Comparison of ENCODE assay signal across 8 mouse cellular contexts in the genomic region with DNA sequence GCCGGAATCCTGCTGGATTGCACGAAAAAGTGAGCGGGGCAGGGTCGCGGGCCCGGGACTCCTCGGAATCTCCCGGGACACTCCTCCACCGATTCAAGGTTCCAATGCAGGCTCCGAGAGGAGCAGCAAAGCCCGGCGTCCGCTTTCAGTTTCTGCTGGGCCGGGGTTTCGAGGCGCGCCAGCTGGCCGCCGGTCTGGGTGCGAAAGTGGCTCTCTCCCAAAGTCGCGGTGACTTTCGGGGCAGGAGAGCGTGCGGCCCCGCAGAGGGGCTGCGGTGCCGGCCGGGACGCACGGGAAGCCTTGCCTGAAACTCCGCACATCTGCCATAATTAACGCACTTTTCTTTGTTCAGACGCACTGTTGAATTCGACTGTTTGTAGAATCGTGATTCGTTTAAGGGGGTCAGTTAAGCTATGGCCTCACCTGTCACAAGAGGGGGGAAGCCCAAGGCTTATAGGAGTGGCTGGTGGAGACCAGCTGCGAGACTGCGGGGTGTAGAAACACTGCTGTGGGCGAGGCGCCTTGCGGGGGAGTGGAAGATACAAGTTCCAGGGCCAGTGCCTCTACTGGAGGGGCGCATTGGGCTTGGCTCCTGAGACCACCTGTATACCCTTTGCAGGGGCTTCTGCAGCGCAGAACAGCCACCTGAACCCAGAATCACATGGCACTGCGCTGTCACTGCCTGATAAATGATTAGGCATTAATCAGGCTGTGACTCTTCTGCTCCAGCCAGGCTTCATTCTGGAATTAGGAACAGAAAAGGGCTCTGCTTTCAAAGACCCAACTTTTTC. TPM values are rescaled to one million over a fixed set of nuclear protein-coding genes. Genes with fewer than 3 reads are reported as not detected.
DNase-seq lines count a peak whose midpoint lies in the region; ATAC-seq and TF ChIP-seq lines count a peak whose summit lies in the region.

No protein-coding gene starts in this region.

- no peak for DNase-seq in lung, postnatal 25 days (ENCODE audit: low spot score)
- peak; percentile 25 for DNase-seq in NIH3T3 (ENCODE audit: low read depth)
- DNase-seq in hindbrain, embryonic 11.5 days (ENCODE audit: low spot score) = no peak
- DNase-seq in lung, postnatal 10 days = peak; percentile 60
- peak; percentile 50 for DNase-seq in stomach, postnatal 0 days (ENCODE audit: low spot score)
- no peak for DNase-seq in frontal cortex, postnatal 10 days (ENCODE audit: low spot score in 2 of 2)

- TF ChIP-seq POLR2A in cortical plate, adult 2 months (IDR thresholded peaks at IDR 0.05; ENCODE audit: extremely low read depth, insufficient read depth, low read length) = no peak

- H3K4me2 ChIP-seq in lung, embryonic 15.5 days = peak overlapping the region; percentile 89
- peak overlapping the region; percentile 95 for H3K4me2 ChIP-seq in hindbrain, embryonic 11.5 days (replicated peaks; ENCODE audit: low read depth, low read length)
- H3K4me2 ChIP-seq in stomach, postnatal 0 days (replicated peaks; ENCODE audit: low read depth) = peak overlapping the region; percentile 86

- no peaks in the 10 kb centered on the region for H3K9me3 ChIP-seq in lung, embryonic 15.5 days
- H3K9me3 ChIP-seq in hindbrain, embryonic 11.5 days (ENCODE audit: control insufficient read depth, low read length) = no peaks in the 10 kb centered on the region
- H3K9me3 ChIP-seq in stomach, postnatal 0 days (ENCODE audit: control insufficient read depth, low read length) = no peaks in the 10 kb centered on the region

- H3K27ac ChIP-seq in lung, embryonic 15.5 days = peak overlapping the region; percentile 94
- H3K27ac ChIP-seq in cortical plate, adult 2 months (ENCODE audit: insufficient read depth, low read length) = peak overlapping the region; percentile 76
- H3K27ac ChIP-seq in hindbrain, embryonic 11.5 days (ENCODE audit: low read depth, low read length) = no peak overlapping the region
- peak overlapping the region; percentile 95 for H3K27ac ChIP-seq in stomach, postnatal 0 days (replicated peaks)

- WGBS in lung, embryonic 15.5 days = 2% methylated on average over 45 of the region's 45 CpGs
- 2% methylated on average over 44 of the region's 45 CpGs for WGBS in hindbrain, embryonic 11.5 days
- 3% methylated on average over 44 of the region's 45 CpGs for WGBS in stomach, postnatal 0 days

- no peak for TF ChIP-seq EP300 in stomach, postnatal 0 days (optimal IDR thresholded peaks at IDR 0.05)

- H3K4me3 ChIP-seq in lung, embryonic 15.5 days = peak overlapping the region; percentile 70
- peak overlapping the region; percentile 66 for H3K4me3 ChIP-seq in cortical plate, adult 2 months (ENCODE audit: insufficient read depth, low read length)
- H3K4me3 ChIP-seq in hindbrain, embryonic 11.5 days (ENCODE audit: low read depth, low read length) = peak overlapping the region; percentile 55
- peak overlapping the region; percentile 69 for H3K4me3 ChIP-seq in stomach, postnatal 0 days (ENCODE audit: low read depth, low read length)

- no peaks in the 10 kb centered on the region for H3K27me3 ChIP-seq in lung, embryonic 15.5 days
- H3K27me3 ChIP-seq in hindbrain, embryonic 11.5 days (ENCODE audit: control insufficient read depth, insufficient read depth, low read length) = peaks cover 20% of the 10 kb centered on the region; the same call in 1 of the 2 replicates
- H3K27me3 ChIP-seq in stomach, postnatal 0 days (ENCODE audit: control insufficient read depth, insufficient read depth, low read length) = no peaks in the 10 kb centered on the region

- TF ChIP-seq CTCF in cortical plate, adult 2 months (IDR thresholded peaks at IDR 0.05; ENCODE audit: extremely low read depth, insufficient read depth, low read length) = no peak
- TF ChIP-seq CTCF in stomach, postnatal 0 days (IDR thresholded peaks at IDR 0.05; ENCODE audit: low read depth) = no peak

- no peak; the same call in 1 of the 2 replicates for ATAC-seq in lung, embryonic 15.5 days (ENCODE audit: borderline replicate concordance, extremely low read depth, low FRiP score, low TSS enrichment)
- ATAC-seq in hindbrain, embryonic 11.5 days (ENCODE audit: low FRiP score) = peak; percentile 39; the same call in 1 of the 2 replicates
- ATAC-seq in stomach, postnatal 0 days (ENCODE audit: low FRiP score, low TSS enrichment) = no peak

- peaks cover 71% of the 10 kb centered on the region for H3K4me1 ChIP-seq in lung, embryonic 15.5 days
- peaks cover 3% of the 10 kb centered on the region; the same call in 1 of the 2 replicates for H3K4me1 ChIP-seq in cortical plate, adult 2 months (ENCODE audit: control insufficient read depth, insufficient read depth, low read length)
- peaks cover 13% of the 10 kb centered on the region for H3K4me1 ChIP-seq in hindbrain, embryonic 11.5 days (replicated peaks; ENCODE audit: control insufficient read depth, insufficient read depth, low read length)
- peaks cover 50% of the 10 kb centered on the region for H3K4me1 ChIP-seq in stomach, postnatal 0 days (replicated peaks; ENCODE audit: control insufficient read depth, insufficient read depth)

- no peaks in the 10 kb centered on the region for H3K36me3 ChIP-seq in lung, embryonic 15.5 days
- H3K36me3 ChIP-seq in hindbrain, embryonic 11.5 days (ENCODE audit: control insufficient read depth, insufficient read depth, low read length) = no peaks in the 10 kb centered on the region
- peaks cover 3% of the 10 kb centered on the region; the same call in 1 of the 2 replicates for H3K36me3 ChIP-seq in stomach, postnatal 0 days (ENCODE audit: control insufficient read depth, insufficient read depth, low read length)

- H3K9ac ChIP-seq in lung, embryonic 15.5 days = peak overlapping the region; percentile 84
- H3K9ac ChIP-seq in hindbrain, embryonic 11.5 days (ENCODE audit: low read depth, low read length) = peak overlapping the region; percentile 77
- peak overlapping the region; percentile 89 for H3K9ac ChIP-seq in stomach, postnatal 0 days (ENCODE audit: low read length)

RNA-seq across cellular contexts. Expression of a gene that starts 0.5 kb away (rescaled TPM):
- polyA plus RNA-seq in lung, embryonic 15.5 days (2015; fragmentation: Nextera tagmentation; extraction: Ambion mirVana) = 14.9 and 15.4 TPM in 2 replicates
- 10.5 and 10.9 TPM in 2 replicates for polyA plus RNA-seq in cortical plate, adult 2 months (2012; rRNA removed)
- 3.4 and 4.4 TPM in 2 replicates for polyA plus RNA-seq in hindbrain, embryonic 11.5 days (2014; fragmentation: Nextera tagmentation; extraction: Ambion mirVana)
- polyA plus RNA-seq in stomach, postnatal 0 days (2015; fragmentation: Nextera tagmentation; extraction: Ambion mirVana) = 16.0 and 17.2 TPM in 2 replicates

RNA-seq across cellular contexts. Expression of a gene that starts 35.7 kb away (rescaled TPM):
- 0.22 TPM in 1 of 2 replicates, not detected in the other for polyA plus RNA-seq in lung, embryonic 15.5 days (2015; fragmentation: Nextera tagmentation; extraction: Ambion mirVana)
- polyA plus RNA-seq in cortical plate, adult 2 months (2012; rRNA removed) = 140 and 154 TPM in 2 replicates
- 0.52 and 0.54 TPM in 2 replicates for polyA plus RNA-seq in hindbrain, embryonic 11.5 days (2014; fragmentation: Nextera tagmentation; extraction: Ambion mirVana)
- 0.11 TPM in 1 of 2 replicates, not detected in the other for polyA plus RNA-seq in stomach, postnatal 0 days (2015; fragmentation: Nextera tagmentation; extraction: Ambion mirVana)

RNA-seq across cellular contexts. Expression of a gene that starts 36.0 kb away (rescaled TPM):
- polyA plus RNA-seq in lung, embryonic 15.5 days (2015; fragmentation: Nextera tagmentation; extraction: Ambion mirVana) = 2.6 and 3.1 TPM in 2 replicates
- polyA plus RNA-seq in cortical plate, adult 2 months (2012; rRNA removed) = 11.0 and 12.9 TPM in 2 replicates
- polyA plus RNA-seq in hindbrain, embryonic 11.5 days (2014; fragmentation: Nextera tagmentation; extraction: Ambion mirVana) = 6.5 and 9.4 TPM in 2 replicates
- polyA plus RNA-seq in stomach, postnatal 0 days (2015; fragmentation: Nextera tagmentation; extraction: Ambion mirVana) = 3.6 and 5.1 TPM in 2 replicates

Comparison
In these comparisons a context has a peak if more than half of its experiments do, and no peak if none do; other contexts are left out.
1. DNase-seq: peak in NIH3T3 (single experiment), lung, postnatal 10 days (single experiment) and stomach, postnatal 0 days (single experiment); none in lung, postnatal 25 days (single experiment), hindbrain, embryonic 11.5 days (single experiment) and frontal cortex, postnatal 10 days (0 of 2).
2. RNA of a gene that starts 35.7 kb away (polyA plus RNA-seq): 140 to 154 TPM in cortical plate, adult 2 months; 0.52 to 0.54 TPM in hindbrain, embryonic 11.5 days, 0.22 TPM in lung, embryonic 15.5 days and 0.11 TPM in stomach, postnatal 0 days; every median in the first group is over 10 times any median in the second.
3. Peak in every context shown above with its lines, with median percentiles within 50 percentile points of each other: H3K4me2 ChIP-seq, H3K4me3 ChIP-seq and H3K9ac ChIP-seq.